Mouse (Mus musculus) olfactory bulb, adult 2 months (tissue): ENCODE measurements around the gene Akr1d1.

Experiments used
- CTCF ChIP-seq: fragments of 200-500 bp; IDR thresholded peaks from 2 replicates; pipeline ENCODE4 v1.5.1; 2012; ENCODE audit warnings: low read depth, mild to moderate bottlenecking, low read length, moderate library complexity; ENCODE audit not compliant: insufficient read depth
- POLR2A ChIP-seq: fragments of 200-500 bp; IDR thresholded peaks from 2 replicates; pipeline ENCODE4 v1.6.1; 2012; ENCODE audit warnings: mild to moderate bottlenecking, low read depth, low read length, moderate library complexity; ENCODE audit not compliant: insufficient read depth

DNA sequence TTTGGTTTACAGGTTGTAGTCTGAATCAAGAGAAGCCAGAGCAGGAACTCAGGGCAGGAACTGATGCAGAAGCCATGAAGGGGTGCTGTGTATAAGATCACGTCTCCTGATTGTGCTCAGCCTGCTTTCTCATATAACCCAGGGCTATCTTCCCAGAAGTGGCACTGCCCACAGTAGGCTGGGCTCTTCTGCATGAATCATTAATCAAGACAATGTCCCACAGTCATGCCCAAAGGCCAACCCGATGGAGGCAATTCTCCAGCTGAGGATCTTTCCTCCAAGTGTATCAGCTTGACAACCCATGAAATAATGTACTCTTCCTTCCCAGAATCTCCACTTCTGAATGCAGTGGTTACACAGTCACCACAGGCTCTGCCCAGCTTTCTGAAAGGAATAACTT is 24.4 kb upstream of the Akr1d1 start:
- TF ChIP-seq POLR2A, result no peak
- TF ChIP-seq CTCF, result no peak
